Mouse (Mus musculus) spleen, postnatal 36 days (tissue): ENCODE results near the gene Entpd6.
A peak's percentile ranks its signal among the peaks of the same experiment; 100 is the strongest.

Experiments used
- DNase-seq, 2 experiments: peaks; one replicate each; pipeline ENCODE4 v3.0.0; 2022; ENCODE audit warnings: low spot score in 2 of 2, mixed read lengths in 1 of 2

The Entpd6 gene

DNA sequence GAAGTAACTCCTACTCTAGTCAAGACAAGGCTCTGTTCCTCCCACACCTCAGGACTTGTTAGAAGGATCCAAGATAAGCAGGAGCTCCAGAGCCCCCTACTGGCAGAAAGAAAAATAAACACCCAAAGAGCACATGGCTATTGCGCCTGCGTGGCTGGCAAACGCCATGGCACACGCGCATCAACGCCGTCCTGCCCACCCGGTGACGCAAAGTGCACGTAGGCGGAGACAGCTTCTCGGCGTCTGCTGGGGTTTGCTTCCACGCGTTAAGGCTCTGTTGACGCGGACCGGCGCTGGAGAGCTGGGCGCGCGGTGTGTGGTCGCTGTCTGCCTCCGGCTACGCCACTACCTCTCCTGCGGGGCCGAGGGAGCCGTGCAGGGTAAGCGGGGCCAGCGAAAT is at the start of gene Entpd6:
Gene Entpd6, plus strand, starts transcription at position 189 of the 400 bp plus-strand sequence.
- peak; percentile 91 to 94 for DNase-seq

DNA sequence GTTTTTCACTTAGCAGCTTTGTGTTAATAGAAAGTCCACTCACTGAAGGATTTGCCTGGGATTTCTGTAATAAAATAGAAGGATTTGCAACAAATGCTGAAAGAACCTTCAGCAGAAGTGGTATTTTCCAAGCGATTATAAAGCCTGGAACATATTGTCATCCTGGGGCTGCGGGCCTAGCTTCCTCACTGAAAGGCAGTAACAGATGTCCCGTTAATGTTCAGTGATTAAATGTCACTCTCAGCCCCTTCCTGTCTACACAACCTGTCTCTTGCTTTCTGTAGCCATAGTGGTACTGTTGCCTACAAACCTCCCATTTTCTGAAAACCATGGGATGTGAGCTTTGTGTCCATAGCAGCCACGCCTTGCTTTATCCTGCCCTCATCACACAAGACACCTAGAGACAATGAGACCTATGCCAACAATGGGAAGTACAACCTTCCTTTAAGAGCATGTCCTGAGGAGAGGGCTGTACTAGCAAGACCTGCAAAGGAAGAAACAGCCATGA is 36.6 kb upstream of the Entpd6 start:
- DNase-seq = no peak

DNA sequence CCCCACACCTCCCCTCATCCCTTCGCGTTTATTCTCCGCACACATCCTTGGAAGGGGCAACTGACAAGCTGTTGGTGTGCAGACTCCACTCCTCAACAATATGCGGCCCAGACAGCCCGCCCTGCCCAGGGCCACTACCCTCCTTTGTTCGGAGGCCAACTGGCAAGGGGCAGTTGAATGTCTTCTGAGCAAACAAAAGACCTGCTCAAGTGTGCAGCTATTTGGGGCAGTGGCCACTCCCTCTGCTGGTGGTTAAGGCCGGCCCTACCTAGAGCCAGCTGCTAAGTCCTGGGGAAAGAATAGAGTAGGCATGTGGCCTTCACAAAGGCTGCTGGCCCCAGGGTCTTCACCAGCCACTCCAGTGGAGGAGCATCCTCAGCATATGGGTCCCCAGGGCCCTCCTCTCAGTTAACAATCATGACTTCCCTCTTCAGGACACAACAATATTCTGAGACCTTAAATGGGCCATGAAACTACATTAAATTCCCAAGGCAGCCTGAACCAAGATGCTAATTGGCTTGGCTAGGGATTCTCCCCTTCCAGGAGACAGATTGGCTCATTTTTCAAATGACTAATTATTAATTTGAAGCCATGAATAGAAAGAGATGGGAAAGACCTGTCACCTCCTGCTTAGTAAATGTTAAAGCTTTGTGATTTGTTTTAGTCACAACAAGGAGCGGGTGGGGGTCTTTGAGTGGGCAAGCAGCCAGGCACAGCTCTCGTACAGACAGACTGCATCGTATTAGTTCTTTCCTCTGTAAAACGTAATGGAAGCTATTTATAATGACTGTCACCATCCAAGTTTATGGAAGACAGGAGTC is 12.9 kb upstream of the Entpd6 start:
- no peak for DNase-seq

DNA sequence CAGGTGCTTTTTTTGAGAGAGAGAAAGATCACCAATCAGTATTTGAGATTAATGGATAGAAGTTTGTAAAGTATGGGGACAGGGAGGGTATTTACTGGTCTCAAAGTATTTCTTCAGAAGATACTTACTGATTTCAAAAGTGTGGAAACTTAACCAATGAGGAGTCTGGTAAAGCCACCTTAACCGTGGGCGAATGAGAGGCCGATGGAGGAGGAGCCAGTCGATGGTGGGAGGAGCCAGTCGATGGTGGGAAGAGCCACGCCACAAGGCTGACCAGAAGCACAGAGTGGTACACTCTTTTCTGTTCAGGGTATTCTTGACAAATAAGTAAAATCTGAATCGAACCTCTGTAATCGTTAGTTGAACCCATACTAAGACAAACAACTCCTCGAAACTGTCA is 11.0 kb upstream of the Entpd6 start:
- no peak for DNase-seq

DNA sequence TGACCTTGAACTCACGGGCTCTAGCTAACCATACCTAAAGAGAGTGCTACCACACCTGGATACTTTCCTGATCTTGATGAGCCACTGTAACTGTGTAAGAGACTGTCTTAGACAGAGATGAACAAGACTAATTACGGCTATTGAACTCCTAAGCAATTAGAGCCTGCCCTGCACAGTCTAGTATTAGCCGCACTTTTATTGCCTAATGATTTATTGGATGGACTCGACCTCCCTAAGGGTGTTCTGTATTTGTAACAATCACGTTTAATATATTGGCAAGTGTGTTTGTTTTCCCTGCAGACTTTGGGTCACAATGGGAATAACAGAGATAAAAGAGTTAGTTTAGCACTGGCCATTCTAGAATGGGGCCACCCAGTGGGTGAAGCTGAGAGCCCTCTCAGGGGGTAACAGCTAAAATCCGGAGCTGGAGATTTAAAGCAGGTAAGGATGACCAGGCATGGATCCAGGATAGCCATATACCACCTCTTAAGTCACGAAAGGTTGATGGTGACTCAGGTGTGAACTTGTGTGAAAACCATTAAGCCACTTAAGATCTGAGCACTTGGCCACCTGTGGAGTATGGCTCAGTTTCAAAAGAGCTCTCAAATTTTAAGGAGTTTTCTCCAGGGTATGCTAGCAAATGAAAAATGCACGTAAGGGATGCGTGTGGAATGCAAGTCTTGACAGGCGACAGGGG is 8.5 kb upstream of the Entpd6 start:
- no peak for DNase-seq

DNA sequence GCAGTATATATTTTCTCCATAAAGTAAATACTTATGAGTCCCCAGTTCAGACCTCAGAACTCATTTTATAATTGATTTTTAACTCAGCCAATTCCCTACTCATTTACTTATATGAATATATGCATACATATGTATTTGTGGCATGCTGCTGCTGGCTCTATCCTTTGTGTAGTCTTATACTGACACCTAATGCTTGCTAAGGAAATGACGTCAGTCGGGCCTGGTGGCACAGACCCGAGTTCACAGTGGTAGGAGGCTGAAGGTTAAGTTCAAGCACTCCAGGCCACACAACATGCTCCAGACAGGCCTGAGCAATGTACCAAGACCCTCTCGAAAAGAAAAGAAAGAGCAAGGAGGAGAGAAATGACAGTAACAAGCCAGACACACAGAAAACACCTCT is 7.4 kb upstream of the Entpd6 start:
- DNase-seq = no peak

DNA sequence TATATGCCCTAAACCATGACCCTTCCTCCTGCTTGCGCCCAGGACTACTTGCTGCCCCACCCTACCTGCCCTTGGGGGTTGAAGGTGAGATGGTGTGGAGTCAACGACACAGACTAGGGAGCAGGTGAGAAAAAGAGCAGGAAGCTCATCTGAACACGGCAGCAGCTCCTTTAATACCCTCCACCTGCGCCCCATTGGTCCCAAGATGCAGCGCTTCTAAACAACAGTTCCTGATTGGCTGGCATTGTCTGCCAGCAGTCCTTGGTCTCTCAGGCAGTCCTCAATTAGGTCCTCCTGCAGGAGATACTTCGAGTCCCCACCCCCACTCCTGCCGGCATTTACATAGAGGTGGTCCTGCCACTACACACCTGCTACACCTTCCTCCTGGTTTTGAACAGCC is 3.8 kb upstream of the Entpd6 start:
- DNase-seq = no peak

DNA sequence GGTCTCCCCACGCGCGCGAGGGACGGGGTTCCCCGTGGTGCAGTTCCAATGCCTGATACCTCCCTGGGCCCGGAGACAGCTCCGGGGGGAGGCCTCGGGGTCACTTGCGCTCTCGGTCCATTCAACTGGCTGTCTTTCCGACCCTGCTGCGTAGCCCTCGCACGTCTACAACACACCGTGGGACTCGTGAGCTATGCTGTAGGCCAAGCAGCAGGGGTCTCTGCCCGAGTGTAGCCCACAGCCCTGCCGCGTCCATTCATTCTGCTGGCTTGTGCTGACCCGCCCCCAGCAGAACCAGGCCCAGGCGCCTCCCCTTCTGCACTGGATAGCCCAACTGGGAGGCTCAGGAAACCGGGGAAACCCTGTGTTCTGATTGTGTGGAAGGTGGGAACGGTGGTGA is 441 bp downstream of the Entpd6 start:
- no peak for DNase-seq

DNA sequence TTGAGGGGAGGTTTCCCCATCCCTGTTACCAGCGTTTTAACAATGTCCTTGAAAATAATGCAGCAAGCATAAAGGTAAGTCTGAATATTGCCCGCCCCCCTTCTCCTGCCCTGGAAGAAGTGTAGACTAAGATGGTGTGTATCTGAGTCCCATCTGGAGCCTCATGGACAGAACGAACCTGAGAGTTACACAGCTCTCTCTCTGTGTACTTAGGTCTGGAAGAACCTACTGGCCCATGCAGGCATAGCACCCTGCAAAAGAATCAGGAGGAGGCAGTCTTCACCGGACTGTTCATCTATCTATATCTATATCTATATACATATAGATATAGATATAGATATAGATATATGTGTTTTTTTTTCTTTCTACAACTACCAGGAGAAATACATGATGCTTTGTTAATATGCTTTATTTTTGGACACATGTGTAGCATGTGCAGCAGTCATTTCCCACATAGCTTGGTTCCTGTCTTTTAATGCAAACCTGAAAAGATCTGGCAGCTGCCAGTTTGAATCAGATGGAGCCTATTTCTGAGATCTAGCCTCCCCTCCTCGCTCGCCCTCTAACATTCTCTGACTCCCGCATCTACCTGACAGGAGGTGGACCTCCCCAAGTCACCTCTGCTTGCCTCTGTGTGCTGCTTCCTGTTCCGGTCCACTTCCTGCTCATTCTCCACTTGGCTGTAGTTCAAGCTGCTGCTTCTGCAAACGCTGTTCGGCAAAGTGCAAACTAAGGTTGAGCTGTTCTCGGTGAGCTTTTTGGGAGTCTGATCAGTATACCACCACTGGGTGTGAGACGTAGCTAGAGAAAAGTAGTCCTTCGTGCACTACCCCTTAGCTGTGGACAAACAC is 1.5 kb downstream of the Entpd6 start:
- DNase-seq = peak; percentile 57 to 61

DNA sequence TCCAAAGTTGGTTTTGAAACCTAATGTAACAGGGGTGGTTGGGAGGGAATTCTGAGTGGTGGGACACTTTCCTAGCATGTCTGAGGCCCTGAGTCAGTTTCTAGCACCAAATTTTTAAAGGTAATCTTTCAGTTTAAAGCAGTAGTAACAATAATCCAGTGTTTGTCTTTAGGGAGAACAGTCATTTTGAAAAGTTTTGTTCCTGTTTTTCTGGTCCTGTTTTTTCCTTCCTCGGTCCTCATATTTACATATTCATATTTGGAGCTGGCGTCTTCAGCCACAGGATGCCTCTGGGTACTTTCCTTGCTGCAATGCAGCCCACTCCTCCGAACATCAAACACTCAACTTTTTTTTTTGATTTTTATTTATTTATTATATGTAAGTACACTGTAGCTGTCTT is 6.2 kb downstream of the Entpd6 start:
- no peak for DNase-seq

DNA sequence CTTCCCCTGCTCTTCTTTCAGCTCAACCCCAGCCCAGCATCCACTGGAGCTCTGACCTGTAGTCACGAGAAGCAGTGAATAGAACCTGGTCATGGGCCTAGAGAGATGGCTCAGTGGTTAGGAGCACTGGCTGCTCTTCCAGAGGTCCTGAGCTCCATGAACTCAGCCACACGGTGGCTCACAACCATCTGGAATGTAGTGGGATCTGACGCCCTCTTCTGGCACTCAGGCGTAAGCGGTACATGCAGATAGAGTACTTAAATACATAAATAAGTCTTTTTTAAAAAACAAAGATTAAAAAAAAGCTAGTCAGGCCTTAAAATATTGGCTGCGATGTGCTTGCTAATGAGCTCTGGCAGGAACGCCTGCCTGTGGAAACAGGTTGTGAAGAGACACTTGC is 12.6 kb downstream of the Entpd6 start:
- DNase-seq = no peak

DNA sequence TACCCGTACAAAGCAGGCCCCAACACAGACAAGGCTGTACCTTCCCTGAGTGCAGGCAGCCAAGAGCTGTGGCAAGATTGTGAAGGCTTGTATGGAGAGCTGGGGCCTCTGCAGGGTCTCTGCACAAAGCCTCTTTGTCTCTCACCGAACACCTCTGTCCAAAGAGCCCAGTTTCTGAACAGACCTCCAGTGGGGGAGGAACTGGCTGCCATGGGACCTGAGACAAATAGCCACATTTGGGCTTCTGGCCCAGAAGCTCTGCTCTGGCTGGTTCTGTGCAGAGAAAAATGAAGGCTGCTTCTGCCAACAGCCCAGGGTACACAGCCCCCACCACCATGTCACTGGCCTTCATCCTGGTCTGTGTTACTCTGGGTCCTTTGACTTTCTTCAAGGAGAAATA is 16.8 kb downstream of the Entpd6 start:
- DNase-seq = no peak

DNA sequence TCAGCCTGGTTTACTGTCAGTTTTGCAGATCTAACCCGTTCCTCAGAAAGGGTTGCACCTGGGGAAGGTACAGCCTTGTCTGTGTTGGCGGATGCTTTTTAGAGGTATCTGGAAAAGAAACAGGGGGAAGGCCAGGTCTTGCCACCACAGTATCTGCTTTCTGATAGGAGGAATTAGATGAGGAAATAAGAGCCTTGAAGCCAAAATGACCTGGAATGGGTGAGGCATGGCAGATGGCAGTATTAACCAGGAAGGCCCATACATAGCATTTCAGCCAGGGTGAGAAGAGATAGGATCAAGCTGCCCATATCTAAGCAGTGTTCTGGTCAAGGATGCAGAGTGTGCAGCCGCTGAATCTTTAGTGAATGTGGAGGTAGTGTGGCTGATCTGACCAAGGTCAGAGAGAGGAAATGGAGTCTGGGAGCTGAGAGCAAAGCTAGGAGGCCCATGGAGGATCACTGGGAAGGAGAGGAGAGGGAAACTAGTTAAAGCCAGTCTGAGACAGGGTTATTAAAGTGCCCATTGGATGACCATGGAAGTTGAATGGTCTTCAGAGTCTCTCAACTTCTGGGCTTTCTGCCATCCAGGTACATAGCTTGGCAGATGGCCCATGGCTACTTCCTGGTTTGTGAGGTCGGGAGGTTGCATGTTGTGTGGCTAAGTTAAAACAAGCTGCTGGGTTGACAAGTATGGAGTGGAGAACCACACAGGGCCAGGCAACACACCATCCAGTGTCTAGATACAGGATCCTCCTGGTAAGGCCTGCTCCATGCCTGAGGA is 17.4 kb downstream of the Entpd6 start:
- DNase-seq = no peak

DNA sequence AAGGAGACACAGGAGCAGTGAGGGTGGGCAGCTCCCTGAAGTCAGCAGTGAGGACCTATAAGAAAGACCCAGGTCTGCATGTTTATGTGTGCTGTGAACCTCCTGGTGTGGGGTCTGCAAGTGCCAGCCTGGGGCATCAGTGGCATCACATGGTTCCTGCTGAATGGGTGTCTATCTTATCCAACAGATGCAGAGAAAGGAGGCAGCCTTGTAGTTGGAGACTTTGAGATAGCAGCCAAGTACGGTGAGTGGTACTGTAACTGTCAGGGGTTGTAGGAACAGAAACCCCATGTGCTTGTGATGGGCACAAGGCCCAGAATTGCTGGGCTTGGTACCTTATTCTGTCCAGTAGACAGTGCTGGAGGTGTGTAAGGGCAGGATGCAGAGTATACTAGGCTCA is 19.8 kb downstream of the Entpd6 start:
- DNase-seq = no peak

DNA sequence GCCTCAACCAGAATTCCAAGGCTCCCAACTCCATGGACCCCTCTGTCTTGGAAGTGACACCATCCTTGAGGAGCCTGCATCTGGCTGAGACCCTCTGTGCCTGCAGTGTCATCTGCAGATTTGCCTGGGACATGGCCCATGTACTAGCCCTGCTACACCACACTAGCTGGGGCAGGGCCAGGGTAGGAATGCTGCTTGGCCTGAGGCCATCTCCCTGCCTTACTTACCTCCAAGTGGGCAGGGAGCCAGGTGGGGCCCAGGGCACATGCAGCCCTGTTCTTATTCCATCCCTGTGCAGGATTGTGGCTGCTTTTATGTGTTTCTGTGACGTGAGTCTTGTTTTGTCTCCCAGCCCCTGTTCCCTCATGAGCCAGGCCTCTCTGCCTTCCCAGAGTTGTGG is 21.9 kb downstream of the Entpd6 start:
- DNase-seq = no peak

DNA sequence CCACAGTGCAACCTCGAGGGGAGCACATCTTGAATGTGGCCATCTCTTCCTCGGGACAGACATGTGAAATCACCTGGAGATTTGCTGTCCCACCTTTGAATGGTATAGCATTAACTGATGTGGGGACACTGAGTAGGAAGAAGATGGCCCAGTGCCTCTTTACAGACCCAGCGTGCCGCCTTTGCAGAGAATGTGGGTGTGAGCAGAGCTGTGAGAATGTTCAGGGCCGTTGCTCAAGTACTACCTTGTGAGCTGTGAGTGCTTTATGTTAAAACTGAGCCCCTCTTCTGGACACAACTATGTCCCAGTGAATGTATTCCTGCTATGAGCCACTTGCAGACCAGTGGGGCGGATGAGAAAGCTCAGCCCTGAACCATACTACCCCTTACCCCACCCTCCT is 22.3 kb downstream of the Entpd6 start:
- DNase-seq = no peak

DNA sequence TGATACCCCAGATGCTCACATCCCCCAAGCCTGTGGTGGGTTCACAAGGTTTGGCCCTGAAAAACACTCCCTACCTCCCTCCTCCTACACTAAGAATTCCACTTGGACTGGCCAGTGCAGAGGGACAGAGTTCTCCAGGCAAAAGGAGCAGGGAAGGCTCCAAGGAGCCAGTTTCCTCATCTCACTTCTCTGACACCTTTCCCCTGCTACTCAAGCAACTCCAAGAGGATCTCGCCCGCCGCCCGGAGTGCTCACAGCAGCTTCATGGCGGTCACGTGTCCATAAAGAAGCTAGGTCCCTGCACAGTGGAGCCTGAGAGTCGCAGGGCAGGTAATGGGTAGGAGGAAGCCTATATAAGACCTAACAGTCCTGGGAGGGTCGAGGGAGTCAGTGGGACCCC is 23.2 kb downstream of the Entpd6 start:
- no peak for DNase-seq

DNA sequence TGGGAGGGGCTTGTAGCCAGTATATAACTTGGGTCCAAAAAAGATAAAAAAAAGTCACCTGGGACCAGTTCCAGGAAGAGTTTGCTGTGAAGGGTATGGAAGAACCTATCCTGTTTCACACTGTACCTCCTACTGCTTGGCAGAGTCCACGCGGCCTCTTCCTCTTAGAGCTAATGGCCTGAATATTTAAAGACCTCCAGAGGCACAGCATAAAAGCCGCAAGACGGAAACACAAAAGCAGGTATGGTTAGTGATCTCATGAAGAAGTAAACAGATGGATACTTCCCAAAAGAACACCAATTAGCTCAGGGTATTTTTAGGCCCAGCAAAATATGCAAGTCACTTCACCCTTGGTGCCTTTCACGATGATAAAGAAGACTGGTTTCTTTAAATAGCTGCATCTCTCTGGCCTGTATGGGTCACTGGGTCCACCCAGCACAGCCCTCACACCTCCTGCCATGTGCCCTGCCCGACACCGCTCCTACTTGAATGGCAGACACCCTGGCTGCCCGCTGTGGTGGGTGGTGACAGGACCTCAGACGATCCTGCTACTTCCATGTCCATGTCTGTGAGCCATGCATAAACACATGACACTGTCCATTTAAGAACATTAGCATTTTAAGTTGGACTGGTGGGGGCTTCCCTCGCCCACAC is 23.8 kb downstream of the Entpd6 start:
- DNase-seq = no peak

DNA sequence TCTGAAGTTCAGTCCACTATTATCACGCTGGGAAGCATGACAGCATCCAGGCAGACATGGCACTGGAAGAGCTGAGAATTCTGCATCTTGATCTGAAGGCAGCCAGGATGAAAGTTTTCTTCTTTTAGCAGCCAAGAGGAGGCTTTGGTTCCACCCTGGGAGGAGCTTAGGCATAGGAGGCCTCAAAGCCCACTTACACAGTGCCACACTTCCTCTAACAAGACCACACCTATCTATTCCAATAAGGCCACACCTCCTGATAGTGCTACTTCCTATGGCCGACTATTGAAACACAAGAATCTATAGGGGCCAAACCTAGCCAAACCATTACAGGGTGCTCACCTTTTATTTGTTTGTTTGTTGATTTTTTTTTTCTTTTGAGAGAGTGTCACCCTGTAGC is 34.0 kb downstream of the Entpd6 start:
- DNase-seq = no peak

DNA sequence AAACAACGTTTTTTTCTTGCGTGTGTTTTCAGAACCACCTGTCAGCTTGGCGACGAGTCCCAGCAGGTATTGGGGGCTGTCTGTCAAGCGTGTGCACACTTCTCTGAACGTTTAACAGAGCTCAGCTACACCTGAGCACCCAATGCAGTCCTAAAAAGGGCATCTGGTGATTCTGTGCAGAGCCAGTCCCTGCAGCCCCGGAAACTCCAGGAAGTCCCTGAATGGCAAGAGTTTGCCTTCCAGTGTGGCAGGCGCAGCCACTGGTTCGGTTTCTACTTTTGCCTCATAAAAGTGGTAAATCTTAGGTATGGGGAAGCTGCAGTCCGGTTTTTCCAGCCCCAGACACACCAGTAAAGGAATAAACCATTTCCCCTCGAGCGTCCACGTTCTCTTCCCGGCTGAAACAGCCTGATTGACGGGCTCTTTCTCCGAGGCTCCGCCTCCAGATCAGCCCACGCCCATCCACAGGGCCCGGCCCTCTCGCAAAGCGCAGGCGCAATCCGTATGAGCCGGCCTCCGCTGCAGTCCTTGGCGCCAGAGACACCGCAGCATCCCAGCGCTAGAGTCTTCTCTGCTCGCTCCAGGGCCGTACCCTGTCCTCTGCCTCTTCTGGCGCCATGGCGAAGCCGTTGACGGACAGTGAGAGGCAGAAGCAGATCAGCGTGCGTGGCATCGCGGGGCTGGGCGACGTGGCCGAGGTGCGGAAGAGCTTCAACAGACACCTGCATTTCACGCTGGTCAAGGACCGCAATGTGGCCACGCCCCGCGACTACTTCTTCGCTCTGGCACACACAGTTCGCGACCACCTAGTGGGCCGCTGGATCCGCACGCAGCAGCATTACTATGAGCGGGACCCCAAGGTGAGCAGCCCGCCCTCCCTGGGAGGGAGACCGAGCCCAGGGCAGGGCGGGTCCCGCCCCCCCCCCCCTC is 37.7 kb downstream of the Entpd6 start, which contains the start of gene Pygb:
Gene Pygb, plus strand, starts transcription at position 485 of the 930 bp plus-strand sequence.
- DNase-seq = peak; percentile 81 to 85
